Mouse (Mus musculus) G1E (cell line): ENCODE measurements at regions not wholly inside any gene's neighbourhood (a gene's known extent, or its start where the extent isn't known, plus 50 kb on each side); places are given as distances from the start of the nearest gene placed in this dataset.

ENCODE experiments used
- ATAC-seq: 2 replicates; pipeline ENCODE4 v1.8.0; 2016; ENCODE audit warnings: mild to moderate bottlenecking; ENCODE audit not compliant: insufficient number of reproducible peaks, poor library complexity, low FRiP score, severe bottlenecking; ENCODE audit errors: extremely low read depth
- DNase-seq: peaks from one replicate; pipeline ENCODE4 v3.0.0; 2012; ENCODE audit warnings: low spot score
- H3K27me3 ChIP-seq: 2 replicates; pipeline ENCODE4 v1.6.1; 2012; ENCODE audit warnings: mild to moderate bottlenecking, low read length, inconsistent platforms; ENCODE audit not compliant: insufficient read depth
- H3K36me3 ChIP-seq: replicated peaks from 2 replicates; pipeline ENCODE3; 2012; ENCODE audit warnings: mild to moderate bottlenecking, inconsistent platforms
- H3K4me1 ChIP-seq: 2 replicates; pipeline ENCODE4 v1.6.1; 2012; ENCODE audit warnings: low read depth, low read length, inconsistent platforms, mixed read lengths; ENCODE audit not compliant: insufficient read depth
- H3K4me3 ChIP-seq: 2 replicates; pipeline ENCODE4 v1.5.1; 2012; ENCODE audit warnings: low read depth, mild to moderate bottlenecking, inconsistent platforms, low read length, moderate library complexity, mixed read lengths
- H3K9me3 ChIP-seq: replicated peaks from 2 replicates; pipeline ENCODE4 v1.6.1; 2012; ENCODE audit warnings: inconsistent platforms
- CTCF ChIP-seq: IDR thresholded peaks from 2 replicates; pipeline ENCODE4 v1.5.1; 2012; ENCODE audit warnings: low read depth, low read length, inconsistent platforms, mixed read lengths
- GATA1 ChIP-seq: IDR thresholded peaks from 2 replicates; pipeline ENCODE4 v1.6.1; 2012; ENCODE audit warnings: borderline replicate concordance, low read length, inconsistent platforms, mixed read lengths
- GATA2 ChIP-seq: IDR thresholded peaks from 2 replicates; pipeline ENCODE4 v1.6.1; 2012; ENCODE audit warnings: low read depth, low read length, inconsistent platforms, borderline replicate concordance
- POLR2AphosphoS5 ChIP-seq: IDR thresholded peaks from 2 replicates; pipeline ENCODE4 v1.6.1; 2012; ENCODE audit warnings: low read depth, low read length, inconsistent platforms; ENCODE audit not compliant: insufficient replicate concordance
- TAL1 ChIP-seq: conservative IDR thresholded peaks from 2 replicates; pipeline ENCODE4 v1.6.1; 2012; ENCODE audit warnings: low read depth, low read length, inconsistent platforms, mixed read lengths

GRCm38 (mm10) chr2:148560013-148560773 is 112.2 kb upstream of the Nxt1 start:
- no peak for ATAC-seq
- no peaks in the 10 kb centered on the region for H3K27me3 ChIP-seq
- no peak overlapping the region for H3K4me3 ChIP-seq
- H3K4me1 ChIP-seq, result no peaks in the 10 kb centered on the region
- no peak for DNase-seq
- peaks cover 6% of the 10 kb centered on the region; the same call in 1 of the 2 replicates for H3K9me3 ChIP-seq
- no peak for TF ChIP-seq CTCF
- no peak for TF ChIP-seq POLR2AphosphoS5
- TF ChIP-seq GATA1, result no peak
- TF ChIP-seq GATA2, result no peak
- H3K36me3 ChIP-seq, result no peaks in the 10 kb centered on the region

DNA sequence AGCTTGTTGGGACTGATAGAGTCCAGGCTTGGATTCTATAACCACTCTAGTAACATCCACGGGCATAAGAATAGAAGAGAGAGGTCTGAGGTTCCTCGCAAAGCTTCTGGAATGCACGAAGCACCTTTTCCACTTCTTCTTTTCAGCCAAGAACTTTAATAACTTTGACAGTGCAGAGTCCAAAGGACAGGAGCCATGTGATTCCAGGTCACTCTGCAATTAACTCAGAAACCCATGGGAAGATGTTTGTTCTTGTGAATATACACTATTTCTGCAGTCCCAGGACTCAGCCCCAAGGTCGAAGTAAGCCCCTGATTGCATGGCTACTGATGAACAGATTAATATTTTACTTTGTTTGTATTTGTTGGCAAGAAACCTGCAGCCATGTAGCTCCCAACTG is 113.0 kb upstream of the Nxt1 start:
- no peaks in the 10 kb centered on the region for H3K27me3 ChIP-seq
- peaks cover 9% of the 10 kb centered on the region for H3K9me3 ChIP-seq
- no peak for ATAC-seq
- DNase-seq, result no peak
- no peaks in the 10 kb centered on the region for H3K36me3 ChIP-seq
- H3K4me1 ChIP-seq, result no peaks in the 10 kb centered on the region
- TF ChIP-seq CTCF (no peak), GATA2 (no peak), GATA1 (no peak), POLR2AphosphoS5 (no peak), TAL1 (no peak)
- H3K4me3 ChIP-seq, result no peak overlapping the region

- no peak for ATAC-seq
- Histone ChIP-seq H3K4me3 (no peak overlapping the region), H3K9me3 (peaks cover 8% of the 10 kb centered on the region), H3K4me1 (no peaks in the 10 kb centered on the region), H3K36me3 (no peaks in the 10 kb centered on the region), H3K27me3 (no peaks in the 10 kb centered on the region)
- no peak for DNase-seq
- no peak for TF ChIP-seq GATA2
- no peak for TF ChIP-seq CTCF
- TF ChIP-seq TAL1, result no peak
- no peak for TF ChIP-seq POLR2AphosphoS5
- no peak for TF ChIP-seq GATA1
Observed at GRCm38 (mm10) chr2:148558365-148558764, 114.0 kb upstream of the Nxt1 start.

GRCm38 (mm10) chr2:148551207-148551606 is 107.8 kb upstream of the Cd93 start:
- no peaks in the 10 kb centered on the region for H3K4me1 ChIP-seq
- peaks cover 35% of the 10 kb centered on the region for H3K9me3 ChIP-seq
- no peak overlapping the region for H3K4me3 ChIP-seq
- no peaks in the 10 kb centered on the region for H3K27me3 ChIP-seq
- TF ChIP-seq GATA2, result no peak
- no peak for TF ChIP-seq CTCF
- no peak for TF ChIP-seq POLR2AphosphoS5
- DNase-seq (no peak), ATAC-seq (no peak)
- no peaks in the 10 kb centered on the region for H3K36me3 ChIP-seq

- Histone ChIP-seq H3K9me3 (peaks cover 30% of the 10 kb centered on the region), H3K36me3 (no peaks in the 10 kb centered on the region), H3K4me3 (no peak overlapping the region), H3K27me3 (no peaks in the 10 kb centered on the region), H3K4me1 (no peaks in the 10 kb centered on the region)
- DNase-seq (no peak), ATAC-seq (no peak)
- no peak for TF ChIP-seq POLR2AphosphoS5
- no peak for TF ChIP-seq TAL1
- TF ChIP-seq CTCF, result no peak
- no peak for TF ChIP-seq GATA1
- TF ChIP-seq GATA2, result no peak
Observed at GRCm38 (mm10) chr2:148549618-148550017, 106.3 kb upstream of the Cd93 start.

- DNase-seq, result no peak
- Histone ChIP-seq H3K9me3 (peaks cover 17% of the 10 kb centered on the region), H3K27me3 (no peaks in the 10 kb centered on the region), H3K4me3 (no peak overlapping the region), H3K4me1 (no peaks in the 10 kb centered on the region), H3K36me3 (no peaks in the 10 kb centered on the region)
- TF ChIP-seq GATA2 (no peak), GATA1 (no peak)
- ATAC-seq, result no peak
Observed at GRCm38 (mm10) chr2:148542340-148542739, 99.0 kb upstream of the Cd93 start.
